Mouse (Mus musculus) thymus, postnatal 4 days (tissue): ENCODE results near the gene Farp1.

Source experiments
- DNase-seq: peaks from one replicate; pipeline ENCODE4 v3.0.0; 2021

The Farp1 gene

GRCm38 (mm10) chr14:121148088-121148785, 113.2 kb downstream of the Farp1 start:
- DNase-seq = no peak

- DNase-seq = no peak
These were observed 115.0 kb downstream of the Farp1 start for GRCm38 (mm10) chr14:121149984-121150383.

- DNase-seq = no peak
These were observed 116.8 kb downstream of the Farp1 start for GRCm38 (mm10) chr14:121151837-121152236.

GRCm38 (mm10) chr14:121152771-121153170, 117.8 kb downstream of the Farp1 start:
- no peak for DNase-seq

GRCm38 (mm10) chr14:121153260-121153659, 118.3 kb downstream of the Farp1 start:
- DNase-seq = no peak

GRCm38 (mm10) chr14:121155173-121155572, 120.2 kb downstream of the Farp1 start:
- DNase-seq = no peak

GRCm38 (mm10) chr14:121158616-121159015, 123.6 kb downstream of the Farp1 start:
- no peak for DNase-seq

- no peak for DNase-seq
These were observed 127.8 kb downstream of the Farp1 start for GRCm38 (mm10) chr14:121162822-121163221.

GRCm38 (mm10) chr14:121164866-121165265, 129.9 kb downstream of the Farp1 start:
- no peak for DNase-seq

GRCm38 (mm10) chr14:121165408-121166037, 130.5 kb downstream of the Farp1 start:
- no peak for DNase-seq

GRCm38 (mm10) chr14:121166038-121166436, 131.0 kb downstream of the Farp1 start:
- DNase-seq = no peak

- no peak for DNase-seq
These were observed 133.7 kb downstream of the Farp1 start for GRCm38 (mm10) chr14:121168716-121169115.

- DNase-seq = no peak
These were observed 135.3 kb downstream of the Farp1 start for GRCm38 (mm10) chr14:121170321-121170720.

- DNase-seq = no peak
These were observed 137.4 kb downstream of the Farp1 start for GRCm38 (mm10) chr14:121172065-121173036.

GRCm38 (mm10) chr14:121175385-121175784, 140.4 kb downstream of the Farp1 start:
- DNase-seq = peak; percentile 26

- DNase-seq = no peak
These were observed 140.9 kb downstream of the Farp1 start for GRCm38 (mm10) chr14:121175861-121176260.

- no peak for DNase-seq
These were observed 142.9 kb downstream of the Farp1 start for GRCm38 (mm10) chr14:121177907-121178306.

GRCm38 (mm10) chr14:121180611-121181010, 145.6 kb downstream of the Farp1 start:
- no peak for DNase-seq

GRCm38 (mm10) chr14:121181798-121182197, 146.8 kb downstream of the Farp1 start:
- DNase-seq = no peak

GRCm38 (mm10) chr14:121182967-121183366, 148.0 kb downstream of the Farp1 start:
- DNase-seq = no peak

GRCm38 (mm10) chr14:121183414-121184130, 148.6 kb downstream of the Farp1 start:
- no peak for DNase-seq

GRCm38 (mm10) chr14:121184351-121184750, 149.4 kb downstream of the Farp1 start:
- no peak for DNase-seq
